Mouse (Mus musculus): ENCODE results near the gene Nbeal2.

- TF ChIP-seq MAFK (IDR thresholded peaks at IDR 0.05; ENCODE audit: borderline replicate concordance, low read depth, low read length) (no peak), USF2 (IDR thresholded peaks at IDR 0.05; ENCODE audit: borderline replicate concordance in 1 of 2, insufficient read depth in 1 of 2, low read depth in 1 of 2, low read length in 2 of 2) (no peak), POLR2A (IDR thresholded peaks at IDR 0.05; ENCODE audit: control insufficient read depth in 1 of 2, insufficient read depth in 1 of 2, low read depth in 1 of 2, low read length in 2 of 2, poor library complexity in 1 of 2) (no peak), TBP (IDR thresholded peaks at IDR 0.05; ENCODE audit: low read depth, low read length) (no peak), HCFC1 (IDR thresholded peaks at IDR 0.05; ENCODE audit: low read depth, low read length) (no peak), SIN3A (IDR thresholded peaks at IDR 0.05; ENCODE audit: low read length) (no peak), CTCF (IDR thresholded peaks at IDR 0.05 in 2 of 3, conservative IDR thresholded peaks at IDR 0.05 in 1 of 3; ENCODE audit: control insufficient read depth in 1 of 3, insufficient read depth in 1 of 3, low read depth in 2 of 3, low read length in 3 of 3, poor library complexity in 1 of 3, severe bottlenecking in 1 of 3) (no peak), POLR2AphosphoS2 (IDR thresholded peaks at IDR 0.05; ENCODE audit: low read length) (no peak), NRF1 (IDR thresholded peaks at IDR 0.05; ENCODE audit: insufficient read depth, low read depth, low read length, poor library complexity, severe bottlenecking) (no peak), TCF12 (IDR thresholded peaks at IDR 0.05; ENCODE audit: low read depth, low read length) (no peak), TAL1 (IDR thresholded peaks at IDR 0.05; ENCODE audit: low read length) (no peak), MAX (IDR thresholded peaks at IDR 0.05; ENCODE audit: low read length) (no peak), EP300 (IDR thresholded peaks at IDR 0.05; ENCODE audit: low read depth in 1 of 2, low read length in 2 of 2) (no peak)
Measured at GRCm38 (mm10) chr9:110645219-110645618, 8.7 kb downstream of the Nbeal2 start.
